Mouse (Mus musculus): ENCODE measurements around the gene Rnf11. TPM values are rescaled to one million over a fixed set of nuclear protein-coding genes. Genes with fewer than 3 reads are reported as not detected.
"Not testable (repeated sequence)": the region's sequence is repeated elsewhere in the genome, so short reads cannot be mapped to it uniquely, and the experiment has no call there.

Rnf11 gene
- total RNA-seq, 2 experiments from 2014 or later, result 177 to 178 TPM

DNA sequence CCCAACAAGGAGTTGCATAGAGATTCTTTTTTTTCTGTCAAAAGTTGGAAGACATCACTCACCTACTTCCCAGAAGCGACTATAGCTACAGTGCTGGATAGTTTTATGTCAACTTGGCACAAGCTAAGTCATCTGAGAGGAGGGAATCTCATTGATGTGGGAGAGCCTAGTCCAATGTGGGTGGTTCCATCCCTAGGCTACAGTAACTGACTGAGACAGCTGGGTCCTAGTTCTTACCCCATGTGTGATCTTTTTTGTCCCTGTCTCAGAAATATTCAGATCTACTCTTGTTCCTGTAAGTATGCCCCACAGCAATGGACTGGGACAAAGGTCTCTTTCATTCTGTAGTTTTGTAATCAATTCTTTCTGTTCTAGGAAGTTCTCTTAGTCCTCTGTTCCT lies 66.5 kb downstream of the Rnf11 start:
- no peak for DNase-seq (ENCODE audit: low spot score in 2 of 2)

DNA sequence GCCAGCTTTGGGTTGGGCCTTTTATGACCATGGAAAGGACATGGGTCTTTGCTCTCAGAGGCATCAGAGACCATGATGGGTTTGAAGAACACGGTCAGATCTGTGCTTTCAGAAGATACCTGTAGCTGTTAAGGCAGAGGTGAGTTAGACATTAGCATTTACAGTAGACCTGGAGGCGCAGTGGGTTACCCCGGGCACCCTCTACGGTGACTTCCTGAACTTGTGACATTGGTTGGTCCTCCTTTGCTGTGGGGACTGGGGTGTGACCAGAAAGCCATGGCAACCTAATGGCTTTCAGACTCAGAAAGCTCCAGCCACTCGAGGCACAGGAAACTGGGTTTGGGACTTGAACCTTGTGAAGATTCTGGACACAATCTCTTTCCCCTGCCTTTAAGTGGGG lies 72.3 kb downstream of the Rnf11 start:
- no peak for DNase-seq (ENCODE audit: low spot score in 2 of 2)

DNA sequence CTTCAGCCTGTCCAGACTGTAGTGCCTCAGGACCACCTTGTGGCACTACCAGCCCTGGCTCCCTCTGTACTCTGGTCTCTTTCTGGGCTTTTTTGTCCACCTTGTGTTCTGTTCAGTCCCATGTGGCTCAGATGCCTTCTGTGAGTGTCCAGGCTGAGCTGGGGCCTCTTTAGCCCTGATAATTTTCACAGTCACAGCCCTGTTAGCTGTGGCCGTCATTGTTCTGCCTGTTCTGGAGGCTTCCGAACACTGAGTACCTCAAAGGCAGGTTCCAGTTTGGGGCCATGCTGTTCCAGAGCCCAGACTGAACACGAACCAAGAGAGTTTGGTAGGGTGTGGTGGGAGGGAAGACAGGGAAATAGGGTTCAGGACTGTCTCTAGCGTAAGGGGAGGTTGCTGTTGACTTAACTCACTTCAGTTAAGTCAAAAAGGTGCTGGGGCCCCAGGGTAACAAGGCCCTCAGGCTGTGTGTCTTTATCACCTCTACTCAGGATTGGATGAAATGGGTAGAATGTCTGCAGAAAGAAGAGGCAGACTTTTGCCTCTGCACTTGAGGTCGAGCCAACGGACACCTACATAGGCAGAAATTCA lies 73.1 kb downstream of the Rnf11 start:
- DNase-seq (ENCODE audit: low spot score in 2 of 2), result no peak

DNA sequence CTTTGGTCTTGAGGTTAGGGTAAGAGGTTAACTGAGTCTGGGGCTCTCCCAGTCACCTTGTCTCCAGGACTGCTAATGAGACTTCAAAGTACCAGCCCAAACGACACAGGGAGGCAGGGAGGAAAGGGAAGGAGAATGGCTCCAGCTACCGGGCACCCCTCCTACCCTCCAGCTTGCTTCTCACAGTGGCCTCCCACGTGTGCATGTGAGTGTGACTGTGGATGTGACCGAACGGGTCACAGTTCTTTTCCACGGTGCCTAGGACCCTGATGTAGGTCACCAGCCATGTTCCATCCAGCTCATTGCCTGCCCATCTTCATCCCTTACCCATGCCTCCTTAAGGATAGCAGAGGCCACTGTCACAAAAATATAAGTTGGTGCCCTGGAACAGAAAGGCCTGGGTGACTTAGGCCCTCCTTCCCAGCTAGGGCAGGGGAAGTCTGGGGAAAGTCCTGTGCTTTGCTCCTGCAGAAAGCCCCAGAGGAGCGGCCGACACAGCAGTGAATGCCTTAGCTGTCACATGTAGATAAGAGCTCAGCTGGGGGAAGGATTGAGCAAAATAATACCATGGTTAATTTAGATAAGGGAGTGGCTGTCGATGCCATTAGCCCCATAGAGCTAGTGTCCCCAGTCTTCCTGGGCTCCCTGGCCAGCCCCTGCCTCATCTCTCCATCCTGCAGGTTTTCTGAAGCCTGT lies 73.7 kb downstream of the Rnf11 start:
- no peak for DNase-seq (ENCODE audit: low spot score in 2 of 2)

DNA sequence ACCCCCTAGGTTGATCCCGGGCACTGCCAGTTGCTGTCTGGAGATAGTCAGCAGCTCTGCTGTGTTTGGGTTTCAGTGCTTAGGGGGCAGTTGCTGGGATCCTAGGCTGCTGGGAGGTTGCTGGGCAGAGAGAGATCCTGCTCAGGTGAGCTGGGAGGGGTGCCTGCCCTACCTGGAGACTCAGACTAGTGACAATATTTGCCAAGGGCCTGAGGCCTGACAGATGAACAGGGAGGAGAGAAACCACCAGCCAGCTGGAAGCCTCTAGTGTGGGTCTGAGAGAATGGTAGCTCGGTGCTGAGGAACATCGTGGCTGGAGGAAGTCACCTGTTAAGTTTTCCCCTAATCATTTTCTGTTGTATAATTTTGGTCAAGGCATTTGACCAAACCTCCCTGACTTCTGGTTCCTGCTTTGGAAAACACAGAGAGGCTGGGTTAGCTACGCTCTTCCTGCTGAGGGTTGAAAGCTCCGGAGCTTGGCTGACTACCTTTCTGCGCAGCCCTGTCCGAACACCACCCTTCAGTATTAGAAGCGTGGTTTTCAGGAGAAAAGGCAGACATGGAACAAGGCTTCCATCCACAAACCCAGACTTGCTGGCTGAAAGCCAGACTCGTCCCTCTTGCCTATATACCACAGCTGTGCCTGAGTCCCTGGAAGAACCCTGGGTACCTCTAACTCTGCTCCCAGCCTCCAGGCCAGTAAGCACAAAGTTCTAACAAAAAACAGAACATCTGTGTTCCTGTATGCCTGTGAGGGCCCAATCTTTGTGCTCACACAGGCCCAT lies 76.6 kb downstream of the Rnf11 start:
- DNase-seq (ENCODE audit: low spot score in 2 of 2), result no peak

DNA sequence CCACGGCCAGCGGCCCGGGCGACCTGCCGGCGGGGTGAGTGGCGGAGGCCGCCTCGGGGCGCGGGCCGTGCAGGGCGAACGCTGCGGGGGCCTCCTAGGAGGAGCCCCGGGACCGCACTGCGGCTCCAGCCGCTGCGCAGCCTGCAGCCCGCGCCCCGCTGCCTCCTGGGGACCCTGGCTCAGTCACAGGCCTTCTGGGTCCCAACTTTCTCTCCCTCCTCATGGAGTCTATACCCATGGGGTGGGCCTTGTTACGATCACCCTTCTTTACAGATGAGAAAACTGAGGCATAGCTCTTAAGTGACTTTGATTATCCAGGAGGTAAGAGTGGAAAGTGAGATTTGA lies 77.4 kb downstream of the Rnf11 start:
- DNase-seq (ENCODE audit: low spot score in 2 of 2), result no peak

DNA sequence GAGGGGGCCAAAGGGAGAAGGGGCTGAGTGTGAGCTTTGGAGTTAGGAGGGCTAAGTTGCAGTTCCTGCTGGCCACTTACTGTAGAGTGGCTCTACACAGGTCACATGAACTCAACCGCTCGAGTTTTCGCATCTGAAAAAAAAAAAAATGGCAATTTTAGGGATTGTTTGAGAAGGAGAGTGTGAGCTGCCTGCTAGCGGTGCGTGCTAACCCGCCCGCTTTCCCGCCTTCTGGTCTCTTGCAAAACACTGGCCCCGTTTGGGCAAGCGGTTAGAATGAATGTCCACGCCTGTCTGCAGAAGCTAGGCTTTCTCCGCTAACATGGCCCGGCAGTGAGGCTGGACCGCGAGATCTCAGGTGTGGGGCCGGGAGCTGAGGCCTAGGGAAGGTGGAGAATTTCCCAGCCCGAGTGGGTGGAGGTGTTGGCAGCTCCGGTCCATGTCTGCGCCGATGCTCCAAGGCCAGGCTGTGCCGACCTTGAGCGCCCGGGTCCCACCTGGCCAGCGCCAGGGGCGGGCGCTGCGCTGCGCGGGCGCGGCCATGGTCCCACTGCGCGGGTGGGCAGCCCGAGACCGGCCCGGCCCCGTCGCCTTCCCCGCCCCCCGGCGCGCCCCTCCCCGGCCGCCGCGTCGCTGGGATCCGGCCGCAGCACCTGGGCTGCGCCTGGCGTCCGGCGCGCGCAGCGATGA lies 77.9 kb downstream of the Rnf11 start, which contains the start of gene Ttc39a:
Gene Ttc39a, plus strand, starts transcription at position 138 of the 690 bp plus-strand sequence.
- peak in 1 of 2 experiments; percentile 16 for DNase-seq (ENCODE audit: low spot score in 2 of 2)

DNA sequence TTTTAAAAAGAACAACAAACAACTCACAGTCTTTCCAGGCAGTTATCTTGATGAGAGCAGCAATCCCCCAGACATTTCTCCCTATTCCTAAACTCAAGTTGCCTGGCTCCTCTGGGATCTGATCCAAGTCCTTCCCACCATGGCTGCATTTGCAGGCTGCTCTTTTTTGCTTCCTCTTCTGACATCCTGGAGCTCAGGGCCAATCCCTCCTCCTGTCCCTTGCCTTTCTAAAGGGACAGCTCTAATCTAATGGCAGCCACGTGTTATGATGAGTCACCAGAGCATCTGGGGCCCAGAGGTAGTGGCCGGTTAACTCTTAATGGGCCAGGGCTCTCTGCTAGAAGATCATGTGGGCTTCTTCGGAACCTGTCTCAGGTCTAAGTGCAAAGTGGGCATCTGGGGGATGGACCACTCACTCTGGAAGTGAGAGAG lies 78.5 kb downstream of the Rnf11 start:
- DNase-seq (ENCODE audit: low spot score in 2 of 2), result peak; percentile 30 to 54

DNA sequence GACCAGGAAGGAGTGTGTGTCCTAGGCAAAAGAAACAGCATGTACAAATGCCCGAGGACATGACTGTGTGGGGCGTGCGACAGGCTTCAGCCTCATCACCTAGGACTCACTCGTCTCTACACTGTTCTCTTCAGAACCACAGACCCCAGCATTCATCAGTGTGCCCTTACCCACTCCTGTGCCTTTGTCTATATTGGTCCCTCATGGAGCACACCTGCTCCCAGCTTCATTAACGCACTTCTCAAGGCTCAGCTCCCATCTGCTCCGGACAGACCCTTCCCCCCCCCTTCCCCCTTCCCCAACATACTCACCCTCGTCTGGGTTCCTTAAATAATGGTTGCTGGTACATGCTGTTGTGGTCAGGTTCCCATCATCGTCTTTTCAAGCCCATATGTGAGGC lies 79.1 kb downstream of the Rnf11 start:
- DNase-seq (ENCODE audit: low spot score in 2 of 2), result no peak

DNA sequence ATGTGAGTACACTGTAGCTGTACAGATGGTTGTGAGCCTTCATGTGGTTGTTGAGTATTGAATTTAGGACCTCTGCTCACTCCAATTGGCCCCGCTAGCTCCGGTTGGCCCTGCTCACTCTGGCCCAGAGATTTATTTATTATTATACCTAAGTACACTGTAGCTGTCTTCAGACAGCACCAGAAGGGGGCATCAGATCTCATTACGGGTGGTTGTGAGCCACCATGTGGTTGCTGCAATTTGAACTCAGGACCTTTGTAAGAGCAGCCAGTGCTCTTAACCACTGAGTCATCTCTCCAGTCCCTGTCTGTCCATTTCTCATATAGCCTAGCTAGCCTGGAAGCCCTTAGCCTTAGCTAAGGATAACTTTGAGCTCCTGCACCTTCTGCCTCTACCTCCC lies 79.6 kb downstream of the Rnf11 start:
- DNase-seq (ENCODE audit: low spot score in 2 of 2), result not testable (repeated sequence)

DNA sequence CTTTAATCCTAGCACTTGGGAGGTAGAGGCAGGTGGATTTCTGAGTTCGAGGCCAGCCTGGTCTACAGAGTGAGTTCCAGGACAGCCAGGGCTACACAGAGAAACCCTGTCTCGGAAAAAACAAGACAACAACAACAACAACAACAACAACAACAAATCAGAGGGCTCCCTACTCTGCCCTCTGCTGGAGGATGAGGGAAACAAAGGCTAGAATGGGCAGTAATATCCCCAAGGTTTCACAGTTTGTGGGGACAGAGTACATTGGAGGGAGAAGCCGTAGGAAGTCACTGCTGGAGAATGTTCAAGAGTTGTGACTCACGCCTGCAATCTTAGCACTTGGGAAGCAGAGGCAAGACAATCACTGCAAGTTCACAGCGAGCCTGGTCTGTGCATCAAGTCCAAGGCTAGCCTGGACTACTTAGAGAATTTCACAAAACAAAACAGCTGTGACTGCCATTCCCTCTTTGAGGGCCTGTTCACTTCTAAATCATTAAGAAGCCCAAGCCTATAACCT lies 83.3 kb downstream of the Rnf11 start:
- no peak for DNase-seq (ENCODE audit: low spot score in 2 of 2)

Other genes starting within 250 kb of the Rnf11 start
- 100 to 1,000 TPM; 218 to 234 TPM for gene Eps15, start 204.5 kb downstream of the Rnf11 start, total RNA-seq (2021)
- 1 to 10 TPM; 1.4 to 1.8 TPM for gene Ttc39a, start 78.1 kb downstream of the Rnf11 start, total RNA-seq (2021)
- gene 4930522H14Rik, start 46.6 kb upstream of the Rnf11 start, total RNA-seq (2021), result not detected
- gene Cdkn2c, start 182.5 kb upstream of the Rnf11 start, total RNA-seq (2021), result 1 to 10 TPM; 3.0 to 3.3 TPM
- gene Faf1, start 191.9 kb upstream of the Rnf11 start, total RNA-seq (2021), result 10 to 100 TPM; 22.2 to 25.0 TPM